Mouse (Mus musculus): ENCODE data around the gene Tff1.

- no peak for TF ChIP-seq ZKSCAN1 (IDR thresholded peaks at IDR 0.05; ENCODE audit: low read depth, low read length)
- no peak for TF ChIP-seq NRF1 (IDR thresholded peaks at IDR 0.05; ENCODE audit: insufficient read depth, low read depth, low read length, poor library complexity, severe bottlenecking)
- peak; percentile 82 to 90 (median 89) for TF ChIP-seq CTCF (IDR thresholded peaks at IDR 0.05 in 2 of 3, conservative IDR thresholded peaks at IDR 0.05 in 1 of 3; ENCODE audit: control insufficient read depth in 1 of 3, insufficient read depth in 1 of 3, low read depth in 2 of 3, low read length in 3 of 3, poor library complexity in 1 of 3, severe bottlenecking in 1 of 3)
- no peak for TF ChIP-seq GATA1 (IDR thresholded peaks at IDR 0.05; ENCODE audit: low read depth, low read length)
- TF ChIP-seq EP300 (IDR thresholded peaks at IDR 0.05; ENCODE audit: low read depth in 1 of 2, low read length in 2 of 2): no peak
- no peak for TF ChIP-seq ZNF384 (IDR thresholded peaks at IDR 0.05; ENCODE audit: low read depth, low read length)
- TF ChIP-seq E2F4 (IDR thresholded peaks at IDR 0.05; ENCODE audit: borderline replicate concordance, low read depth, low read length): no peak
- peak; percentile 77 for TF ChIP-seq ZC3H11A (IDR thresholded peaks at IDR 0.05; ENCODE audit: low read depth, low read length)
- TF ChIP-seq POLR2A (IDR thresholded peaks at IDR 0.05; ENCODE audit: control insufficient read depth in 1 of 2, insufficient read depth in 1 of 2, low read depth in 1 of 2, low read length in 2 of 2, poor library complexity in 1 of 2): no peak
Observed at GRCm38 (mm10) chr17:31187370-31187769, 22.3 kb upstream of the Tff1 start.
